Mouse (Mus musculus) monocyte, adult 2 months (primary cell): ENCODE measurements at regions not wholly inside any gene's neighbourhood (a gene's known extent, or its start where the extent isn't known, plus 50 kb on each side); places are given as distances from the start of the nearest gene placed in this dataset.

Source experiments
- DNase-seq, 2 experiments: peaks; one replicate each; pipeline ENCODE4 v3.0.0; 2022; ENCODE audit warnings: low spot score in 2 of 2, low read depth in 1 of 2

GRCm38 (mm10) chr3:128723100-128723499 lies 476.6 kb upstream of the Pitx2 start:
- DNase-seq: no peak

GRCm38 (mm10) chr3:128720276-128720675 lies 479.4 kb upstream of the Pitx2 start:
- no peak for DNase-seq

DNA sequence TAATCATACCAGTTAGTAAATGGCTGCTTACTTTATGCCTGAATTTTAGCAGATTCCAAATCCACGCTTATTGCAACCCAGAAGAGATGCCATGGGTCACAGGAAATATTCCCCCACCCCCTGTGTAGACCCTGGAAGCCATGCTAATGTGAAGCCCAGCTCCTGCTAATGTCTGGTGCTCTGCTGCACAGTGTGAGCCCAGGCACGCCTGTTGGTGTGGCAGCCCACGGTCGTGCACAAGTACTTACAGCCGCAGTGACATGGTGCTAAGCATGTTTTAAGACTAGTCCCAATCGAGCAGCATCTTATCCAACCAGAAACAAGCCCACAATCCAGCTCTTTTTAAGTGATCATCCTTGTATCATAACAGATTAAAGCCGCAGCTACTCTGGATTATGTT lies 480.5 kb upstream of the Pitx2 start:
- no peak for DNase-seq

GRCm38 (mm10) chr3:128707270-128707669 lies 492.4 kb upstream of the Pitx2 start:
- DNase-seq: no peak

DNA sequence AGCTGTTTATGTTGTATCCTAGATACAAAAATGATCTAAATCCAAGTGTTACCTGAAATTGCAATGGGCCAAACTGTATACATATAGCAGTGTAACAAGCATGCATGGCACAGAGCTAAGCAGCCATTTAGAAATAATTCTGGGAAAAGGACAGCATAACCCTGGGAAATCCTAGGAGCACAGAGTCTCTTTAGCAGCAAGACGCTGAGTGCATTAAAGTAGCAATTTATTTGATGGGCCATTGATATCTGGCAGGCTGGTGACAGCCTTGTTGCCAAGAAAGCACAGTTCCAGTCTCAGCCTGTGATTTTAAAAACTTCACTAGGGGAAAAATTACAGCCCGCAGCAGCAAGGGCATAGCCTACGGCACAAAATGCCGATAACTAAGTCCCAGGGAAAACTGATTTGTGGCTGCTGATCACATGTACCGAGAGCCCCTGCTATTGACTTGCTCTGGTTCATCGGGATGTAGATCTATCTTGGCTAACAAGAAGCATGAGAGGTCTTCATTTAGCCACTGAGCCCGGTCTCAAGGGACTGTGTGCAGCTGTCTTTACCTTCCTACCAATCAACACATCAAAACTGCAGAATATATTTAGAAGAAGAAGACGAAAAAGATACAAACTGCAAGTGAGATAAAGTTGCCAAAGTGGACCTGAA lies 531.1 kb upstream of the Pitx2 start:
- DNase-seq: no peak

DNA sequence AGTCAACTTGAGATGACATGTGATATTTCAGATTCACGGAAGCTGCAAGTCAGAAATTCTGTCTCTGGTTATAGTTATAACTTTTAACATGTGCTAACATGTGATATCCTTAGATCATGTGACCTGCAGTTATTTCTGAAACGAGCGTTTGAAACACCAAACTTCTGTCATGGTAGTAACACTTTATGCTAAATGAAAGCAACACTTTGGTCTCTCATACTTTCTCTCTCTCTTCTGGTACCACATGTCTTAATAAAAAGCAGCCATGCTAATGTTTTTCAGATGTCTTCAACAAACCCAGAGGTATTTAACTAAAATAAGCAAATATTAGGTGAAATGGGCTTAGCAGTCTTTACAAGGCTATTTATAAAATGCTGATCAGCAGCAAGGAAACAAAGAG lies 534.5 kb upstream of the Pitx2 start:
- DNase-seq: no peak

DNA sequence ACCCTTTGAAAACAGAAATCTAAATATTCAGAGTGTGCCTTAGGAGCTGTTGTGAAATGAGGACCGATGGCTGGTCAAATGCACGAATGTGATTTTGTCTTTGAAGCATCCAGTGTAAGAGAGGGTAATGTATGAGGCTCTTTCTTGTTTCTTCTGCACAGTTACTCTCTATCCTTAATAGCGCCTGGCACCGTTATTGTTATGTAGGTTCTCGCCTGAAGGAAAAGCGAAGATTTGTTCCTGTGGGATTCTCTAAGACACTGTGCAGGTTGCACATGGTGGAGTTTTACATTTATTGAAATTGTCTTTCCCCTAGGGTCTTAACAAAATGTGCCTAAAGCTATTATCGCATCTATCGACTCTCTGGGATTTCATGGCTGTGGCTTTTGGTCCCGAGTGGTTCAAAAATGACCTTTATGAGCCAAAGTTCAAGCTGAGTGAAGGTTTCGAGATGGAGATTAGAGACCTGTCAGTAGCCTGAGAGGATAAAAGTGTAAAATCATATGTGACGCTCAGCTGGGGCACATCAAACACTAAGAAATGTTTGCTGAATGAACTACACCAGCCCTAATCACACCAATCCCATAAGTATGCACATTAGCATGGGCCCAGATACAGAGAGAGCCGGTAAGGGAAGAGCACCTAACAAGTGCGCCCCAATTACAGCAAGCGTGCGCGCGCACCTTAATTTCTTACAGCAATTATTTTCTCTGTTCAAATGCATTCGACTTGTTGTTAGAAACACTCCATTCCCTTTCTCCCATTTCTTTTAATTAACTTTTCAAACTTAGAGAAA lies 562.5 kb upstream of the Pitx2 start:
- no peak for DNase-seq

DNA sequence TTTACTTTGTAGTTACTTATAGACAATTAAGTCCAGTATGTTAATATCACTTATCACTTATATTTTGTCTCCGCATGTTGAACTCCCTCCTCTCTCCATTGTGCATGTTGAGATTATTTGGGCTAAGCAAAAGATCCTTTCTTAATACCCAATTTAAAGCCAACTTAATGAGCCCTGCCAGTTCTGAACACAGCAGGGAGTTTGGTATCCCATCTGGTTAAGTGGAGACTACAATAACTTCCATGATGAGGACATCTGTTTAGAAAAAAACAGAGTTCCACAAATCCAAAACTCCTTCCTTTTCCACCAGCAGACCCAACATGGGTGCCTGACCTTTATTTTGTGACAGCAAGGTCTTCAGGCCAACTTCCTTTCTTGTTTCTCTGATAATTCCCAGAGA lies 572.0 kb upstream of the Pitx2 start:
- no peak for DNase-seq

DNA sequence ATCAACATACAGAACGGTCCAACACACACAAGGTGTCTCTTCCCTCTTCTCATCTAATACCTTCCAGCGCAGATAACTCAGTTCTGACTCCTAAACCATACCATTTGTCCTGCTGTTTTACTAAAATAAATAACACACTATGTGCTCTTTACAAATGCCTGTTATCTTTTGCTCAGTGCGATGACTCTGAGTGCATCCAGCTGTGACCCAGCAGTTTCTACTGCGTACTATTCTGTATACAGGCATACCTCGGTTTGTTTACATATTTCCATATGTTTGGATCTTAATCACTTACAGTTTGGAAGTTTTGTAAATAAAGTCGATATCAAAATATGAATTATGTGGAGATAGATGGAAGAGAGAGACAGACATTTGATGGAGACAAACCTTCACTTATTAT lies 583.0 kb upstream of the Pitx2 start:
- no peak for DNase-seq

- DNase-seq: no peak
Measured at GRCm38 (mm10) chr3:128613657-128614056, 586.0 kb upstream of the Pitx2 start.

DNA sequence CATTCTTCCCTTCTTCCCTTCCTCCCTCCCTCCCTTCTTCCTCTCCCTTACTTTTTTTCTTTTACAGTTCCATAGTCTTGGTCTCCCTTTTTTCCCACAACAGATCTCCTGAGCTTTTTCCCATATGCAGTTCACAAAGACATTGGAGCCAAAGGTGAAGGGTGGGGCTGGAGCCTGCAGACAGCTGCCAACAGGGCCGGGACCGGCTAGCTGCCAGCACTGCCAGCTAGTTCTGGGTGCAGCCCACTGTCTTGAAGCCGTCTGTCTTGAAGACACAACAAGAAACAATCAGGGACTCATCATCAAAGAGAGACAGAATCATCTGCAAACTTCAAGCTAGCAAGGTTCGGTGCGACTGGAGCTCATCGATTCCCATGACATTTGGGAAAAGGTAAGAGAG lies 588.9 kb upstream of the Pitx2 start:
- DNase-seq: no peak

DNA sequence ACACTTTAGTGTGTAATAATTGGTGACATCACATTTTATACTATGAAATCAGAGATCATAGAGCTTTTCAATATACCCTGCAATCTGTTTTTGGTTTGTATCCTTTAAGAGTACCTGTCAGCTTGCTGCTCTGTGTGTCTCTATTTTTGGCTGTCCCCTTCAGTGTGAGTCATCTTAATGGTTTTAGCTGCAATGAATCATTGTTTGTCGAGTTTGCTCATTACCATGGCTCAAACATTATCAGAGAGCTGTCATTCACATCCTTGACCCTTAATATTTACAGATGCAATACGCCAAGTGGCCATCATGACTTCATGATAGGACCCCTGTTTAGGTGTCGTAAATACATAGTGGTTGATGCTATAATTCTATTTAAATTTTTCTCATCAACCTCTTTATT lies 591.0 kb upstream of the Pitx2 start:
- DNase-seq: no peak

DNA sequence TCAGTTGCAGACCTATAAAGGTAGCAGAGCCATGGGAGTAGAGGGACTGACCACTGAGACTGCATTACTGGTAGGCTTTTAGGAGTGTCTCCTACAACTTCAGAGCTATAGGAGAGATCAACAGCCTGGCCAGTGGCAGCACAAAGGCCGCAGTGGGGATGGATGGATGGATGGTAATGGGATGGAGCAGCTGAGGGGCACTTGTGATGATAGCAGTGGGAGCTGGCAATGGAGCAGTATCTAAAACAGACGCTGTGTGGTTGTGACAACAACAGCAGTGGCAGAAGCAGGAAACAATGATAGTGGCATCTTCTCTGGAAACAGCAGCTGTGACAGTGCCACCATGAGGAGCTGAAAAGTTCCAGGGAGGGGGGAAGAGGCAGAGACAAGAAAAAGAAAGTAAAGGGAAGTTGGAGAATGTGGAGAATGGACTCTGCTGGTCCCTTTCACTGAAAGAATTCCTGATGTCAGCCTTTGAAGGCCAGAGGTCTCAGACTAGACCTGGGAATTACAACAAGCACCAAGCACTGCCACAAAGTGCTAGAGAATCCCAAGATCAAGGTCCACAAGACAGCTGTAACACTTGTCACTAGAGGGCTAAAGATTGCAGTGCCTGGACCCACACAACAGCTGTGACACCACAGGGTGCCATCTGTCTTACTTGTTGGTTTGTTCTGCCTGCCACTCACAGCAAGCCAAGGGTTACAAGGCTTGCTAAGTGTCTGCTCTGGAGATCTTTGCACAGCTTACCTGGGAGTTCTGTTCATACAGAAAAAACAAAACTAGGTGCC lies 624.1 kb upstream of the Pitx2 start:
- DNase-seq: no peak

DNA sequence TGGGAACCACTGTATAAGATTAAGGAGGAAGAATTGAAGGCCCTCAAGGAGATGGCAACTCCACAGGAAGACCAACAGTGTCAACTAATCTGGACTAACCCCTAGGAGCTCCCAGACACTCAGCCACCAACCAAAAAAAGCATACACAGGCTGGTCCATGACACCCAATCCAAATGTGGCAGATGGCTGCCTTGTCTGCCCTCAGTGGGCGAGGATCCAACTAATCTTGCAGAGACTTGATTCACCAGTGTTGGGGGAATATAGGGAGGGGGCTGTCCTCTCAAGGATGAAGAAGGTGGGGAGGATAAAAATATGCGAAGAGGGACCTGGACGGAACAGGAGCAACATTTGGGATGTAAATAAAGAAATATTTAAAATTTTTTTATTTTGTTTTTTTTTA lies 629.1 kb upstream of the Pitx2 start:
- DNase-seq: no peak

DNA sequence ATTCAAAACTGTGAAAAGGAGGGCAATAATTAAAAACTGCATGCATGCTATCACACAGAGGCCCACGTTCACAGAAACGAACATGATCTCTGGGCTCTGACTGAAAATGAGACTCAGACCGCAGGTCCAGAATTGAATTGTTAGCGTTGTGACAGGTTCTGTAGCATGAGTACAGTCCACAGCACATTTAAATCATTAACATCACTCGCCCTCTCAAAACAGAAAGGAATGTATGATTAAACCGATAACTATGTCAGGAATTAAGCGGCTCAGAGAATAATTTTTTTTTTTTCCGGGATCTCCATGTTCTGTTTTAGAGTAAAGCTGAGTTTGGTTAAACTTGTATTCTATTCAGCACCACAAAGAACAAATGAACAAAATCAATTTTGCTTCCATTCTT lies 634.3 kb upstream of the Pitx2 start:
- no peak for DNase-seq

- DNase-seq: no peak
Measured at GRCm38 (mm10) chr3:128546416-128547327, 650.5 kb upstream of the Fam241a start.

- DNase-seq: no peak
Measured at GRCm38 (mm10) chr3:128525427-128525826, 629.3 kb upstream of the Fam241a start.

DNA sequence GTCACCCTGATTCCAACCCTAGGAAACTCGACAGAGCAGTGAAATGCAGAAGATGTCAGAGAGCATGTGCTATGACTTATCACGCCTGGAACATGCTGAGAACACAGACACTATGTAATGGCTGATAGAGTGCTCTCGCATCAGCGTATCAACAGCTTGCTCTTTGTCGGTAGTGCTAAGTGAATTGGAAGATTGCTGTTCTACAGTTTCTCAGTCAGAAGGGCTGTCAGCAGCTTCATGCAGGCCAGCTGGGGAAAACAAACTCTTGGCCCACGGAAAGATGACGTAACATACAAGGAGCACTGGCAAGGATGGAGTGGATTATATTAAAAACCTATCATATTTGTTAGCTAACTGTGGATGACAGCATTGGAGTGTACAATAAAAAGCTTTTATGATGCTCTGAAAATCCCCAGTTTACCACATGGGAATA lies 624.6 kb upstream of the Fam241a start:
- no peak for DNase-seq

DNA sequence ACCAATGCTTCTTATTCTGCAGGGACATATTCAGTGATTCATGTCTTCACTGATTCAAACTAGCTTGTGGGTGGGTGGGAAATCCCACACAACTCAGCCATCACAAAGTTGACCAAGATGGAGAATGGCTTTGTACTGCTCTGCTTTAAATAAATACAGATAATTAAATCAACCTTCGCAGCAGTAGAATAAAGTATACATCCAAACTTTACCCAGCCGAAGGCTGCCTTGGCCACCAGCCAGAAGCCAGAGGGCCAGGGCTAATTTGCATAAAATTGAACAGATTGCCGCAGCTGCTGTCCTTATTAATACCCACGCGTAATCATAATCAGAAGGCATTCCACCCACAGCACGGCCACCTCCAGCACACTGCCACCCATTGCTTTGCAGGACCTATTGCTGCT lies 623.8 kb upstream of the Fam241a start:
- no peak for DNase-seq

- no peak for DNase-seq
Measured at GRCm38 (mm10) chr3:128518806-128519205, 622.7 kb upstream of the Fam241a start.

DNA sequence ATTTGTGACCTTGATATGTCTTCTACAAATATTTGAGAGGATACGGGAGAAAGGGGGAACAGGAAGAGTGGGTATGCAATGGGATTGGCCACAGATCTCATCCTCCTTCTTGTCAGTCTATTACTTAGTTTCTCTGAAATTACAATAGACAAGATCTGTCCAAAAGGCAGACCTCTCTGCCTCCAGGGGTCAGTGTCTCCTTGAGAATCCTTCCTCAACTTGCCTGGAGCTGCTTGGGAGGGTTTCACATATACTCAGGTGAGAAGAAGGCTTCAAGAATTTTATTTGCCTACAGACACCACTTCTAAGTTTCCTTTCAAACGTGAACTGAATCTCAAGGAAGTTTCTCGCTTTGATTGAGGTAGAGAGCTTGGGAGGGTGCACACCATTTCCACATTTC lies 575.0 kb upstream of the Fam241a start:
- DNase-seq: no peak
